Mouse (Mus musculus): Measurements from ENCODE around the gene Apol7b. TPM values are rescaled to one million over a fixed set of nuclear protein-coding genes. Genes with fewer than 3 reads are reported as not detected.
"Not testable (repeated sequence)": the region's sequence is repeated elsewhere in the genome, so short reads cannot be mapped to it uniquely, and the experiment has no call there.

Apol7b gene
- polyA plus RNA-seq, 1 experiment = not detected

- H3K27ac ChIP-seq (replicated peaks; ENCODE audit: low read depth, low read length) = not testable (repeated sequence)
These were observed 36.3 kb downstream of the Apol7b start, which contains the start of gene Apol9a for GRCm38 (mm10) chr15:77411035-77411434. Apol9a (minus strand) TSS chr15:77411135.

GRCm38 (mm10) chr15:77406370-77406769 is 40.9 kb downstream of the Apol7b start:
- H3K4me3 ChIP-seq (ENCODE audit: insufficient read depth, low read depth, low read length); H3K27ac ChIP-seq (replicated peaks; ENCODE audit: low read depth, low read length); H3K4me1 ChIP-seq (ENCODE audit: control insufficient read depth, insufficient read depth, insufficient read length, low read length): not testable (repeated sequence)

More at GRCm38 (mm10) chr15:77411035-77411434, 36.3 kb downstream of the Apol7b start, which contains the start of gene Apol9a:
- not testable (repeated sequence) for H3K4me1 ChIP-seq (ENCODE audit: control insufficient read depth, insufficient read depth, insufficient read length, low read length); H3K4me3 ChIP-seq (ENCODE audit: insufficient read depth, low read depth, low read length)

GRCm38 (mm10) chr15:77399027-77399426 is 48.3 kb downstream of the Apol7b start, which contains the start of gene Apol7a:
Apol7a (minus strand) TSS chr15:77399110.
- H3K4me1 ChIP-seq (ENCODE audit: control insufficient read depth, insufficient read depth, insufficient read length, low read length); H3K4me3 ChIP-seq (ENCODE audit: insufficient read depth, low read depth, low read length); H3K27ac ChIP-seq (replicated peaks; ENCODE audit: low read depth, low read length): not testable (repeated sequence)

GRCm38 (mm10) chr15:77397450-77398132 is 49.7 kb downstream of the Apol7b start:
- not testable (repeated sequence) for H3K4me1 ChIP-seq (ENCODE audit: control insufficient read depth, insufficient read depth, insufficient read length, low read length); H3K4me3 ChIP-seq (ENCODE audit: insufficient read depth, low read depth, low read length); H3K27ac ChIP-seq (replicated peaks; ENCODE audit: low read depth, low read length)

GRCm38 (mm10) chr15:77393832-77394231 is 53.5 kb downstream of the Apol7b start:
- H3K27ac ChIP-seq (replicated peaks; ENCODE audit: low read depth, low read length); H3K4me1 ChIP-seq (ENCODE audit: control insufficient read depth, insufficient read depth, insufficient read length, low read length); H3K4me3 ChIP-seq (ENCODE audit: insufficient read depth, low read depth, low read length): not testable (repeated sequence)

GRCm38 (mm10) chr15:77387462-77387861 is 59.8 kb downstream of the Apol7b start:
- Histone ChIP-seq H3K27ac (replicated peaks; ENCODE audit: low read depth, low read length) (no peak overlapping the region), H3K4me1 (ENCODE audit: control insufficient read depth, insufficient read depth, insufficient read length, low read length) (no peaks in the 10 kb centered on the region)

GRCm38 (mm10) chr15:77384340-77385030 is 62.8 kb downstream of the Apol7b start:
- Histone ChIP-seq H3K4me3 (ENCODE audit: insufficient read depth, low read depth, low read length) (no peak overlapping the region), H3K4me1 (ENCODE audit: control insufficient read depth, insufficient read depth, insufficient read length, low read length) (no peaks in the 10 kb centered on the region), H3K27ac (replicated peaks; ENCODE audit: low read depth, low read length) (no peak overlapping the region)

More at GRCm38 (mm10) chr15:77387462-77387861, 59.8 kb downstream of the Apol7b start:
- H3K4me3 ChIP-seq (ENCODE audit: insufficient read depth, low read depth, low read length) = no peak overlapping the region

- Histone ChIP-seq H3K4me3 (ENCODE audit: insufficient read depth, low read depth, low read length) (no peak overlapping the region), H3K4me1 (ENCODE audit: control insufficient read depth, insufficient read depth, insufficient read length, low read length) (no peaks in the 10 kb centered on the region), H3K27ac (replicated peaks; ENCODE audit: low read depth, low read length) (no peak overlapping the region)
These were observed 64.4 kb downstream of the Apol7b start for GRCm38 (mm10) chr15:77382880-77383279.

GRCm38 (mm10) chr15:77382271-77382850 is 64.9 kb downstream of the Apol7b start:
- H3K4me1 ChIP-seq (ENCODE audit: control insufficient read depth, insufficient read depth, insufficient read length, low read length) = no peaks in the 10 kb centered on the region
- H3K4me3 ChIP-seq (ENCODE audit: insufficient read depth, low read depth, low read length) = no peak overlapping the region
- H3K27ac ChIP-seq (replicated peaks; ENCODE audit: low read depth, low read length) = no peak overlapping the region

GRCm38 (mm10) chr15:77381481-77381880 is 65.8 kb downstream of the Apol7b start:
- Histone ChIP-seq H3K4me3 (ENCODE audit: insufficient read depth, low read depth, low read length) (no peak overlapping the region), H3K4me1 (ENCODE audit: control insufficient read depth, insufficient read depth, insufficient read length, low read length) (no peaks in the 10 kb centered on the region), H3K27ac (replicated peaks; ENCODE audit: low read depth, low read length) (no peak overlapping the region)

- Histone ChIP-seq H3K4me1 (ENCODE audit: control insufficient read depth, insufficient read depth, insufficient read length, low read length) (no peaks in the 10 kb centered on the region), H3K4me3 (ENCODE audit: insufficient read depth, low read depth, low read length) (no peak overlapping the region), H3K27ac (replicated peaks; ENCODE audit: low read depth, low read length) (no peak overlapping the region)
These were observed 67.4 kb downstream of the Apol7b start for GRCm38 (mm10) chr15:77379921-77380320.

- H3K27ac ChIP-seq (replicated peaks; ENCODE audit: low read depth, low read length) = no peak overlapping the region
These were observed 69.9 kb downstream of the Apol7b start for GRCm38 (mm10) chr15:77377419-77377818.

GRCm38 (mm10) chr15:77376920-77377319 is 70.4 kb downstream of the Apol7b start:
- Histone ChIP-seq H3K4me1 (ENCODE audit: control insufficient read depth, insufficient read depth, insufficient read length, low read length) (no peaks in the 10 kb centered on the region), H3K27ac (replicated peaks; ENCODE audit: low read depth, low read length) (no peak overlapping the region), H3K4me3 (ENCODE audit: insufficient read depth, low read depth, low read length) (no peak overlapping the region)

More at GRCm38 (mm10) chr15:77377419-77377818, 69.9 kb downstream of the Apol7b start:
- no peaks in the 10 kb centered on the region for H3K4me1 ChIP-seq (ENCODE audit: control insufficient read depth, insufficient read depth, insufficient read length, low read length)
- H3K4me3 ChIP-seq (ENCODE audit: insufficient read depth, low read depth, low read length) = no peak overlapping the region
